Mouse (Mus musculus): ENCODE results near the gene Dpm1.

Dpm1 gene

GRCm38 (mm10) chr2:168223326-168223725, 7.1 kb downstream of the Dpm1 start:
- DNase-seq: no peak

GRCm38 (mm10) chr2:168213788-168214397, 16.5 kb downstream of the Dpm1 start:
- DNase-seq: no peak

- no peak for DNase-seq
Measured at GRCm38 (mm10) chr2:168207883-168208282, 22.5 kb downstream of the Dpm1 start.

- peak; percentile 93 for DNase-seq
Measured at GRCm38 (mm10) chr2:168206725-168207644, 23.4 kb downstream of the Dpm1 start, which contains the start of gene Adnp. Adnp (minus strand) TSS chr2:168207112.

- peak; percentile 58 for DNase-seq
Measured at GRCm38 (mm10) chr2:168205681-168206631, 24.4 kb downstream of the Dpm1 start.

GRCm38 (mm10) chr2:168205265-168205664, 25.1 kb downstream of the Dpm1 start:
- peak; percentile 87 for DNase-seq

GRCm38 (mm10) chr2:168204476-168204999, 25.9 kb downstream of the Dpm1 start:
- peak; percentile 23 for DNase-seq

GRCm38 (mm10) chr2:168200014-168200691, 30.2 kb downstream of the Dpm1 start:
- no peak for DNase-seq

GRCm38 (mm10) chr2:168199476-168199875, 30.9 kb downstream of the Dpm1 start:
- DNase-seq: no peak

- DNase-seq: no peak
Measured at GRCm38 (mm10) chr2:168198421-168198820, 32.0 kb downstream of the Dpm1 start.

GRCm38 (mm10) chr2:168195721-168196120, 34.7 kb downstream of the Dpm1 start:
- DNase-seq: no peak

- no peak for DNase-seq
Measured at GRCm38 (mm10) chr2:168193685-168194084, 36.7 kb downstream of the Dpm1 start.

GRCm38 (mm10) chr2:168191856-168192255, 38.5 kb downstream of the Dpm1 start:
- DNase-seq: no peak

- no peak for DNase-seq
Measured at GRCm38 (mm10) chr2:168175946-168176345, 54.4 kb downstream of the Dpm1 start.

- DNase-seq: no peak
Measured at GRCm38 (mm10) chr2:168170167-168170685, 60.2 kb downstream of the Dpm1 start.

- no peak for DNase-seq
Measured at GRCm38 (mm10) chr2:168169800-168170113, 60.6 kb downstream of the Dpm1 start.

GRCm38 (mm10) chr2:168168892-168169799, 61.2 kb downstream of the Dpm1 start:
- no peak for DNase-seq

GRCm38 (mm10) chr2:168167781-168168180, 62.6 kb downstream of the Dpm1 start:
- no peak for DNase-seq

GRCm38 (mm10) chr2:168166750-168167460, 63.5 kb downstream of the Dpm1 start:
- DNase-seq: no peak

- DNase-seq: no peak
Measured at GRCm38 (mm10) chr2:168161978-168162377, 68.4 kb downstream of the Dpm1 start.
